8 mouse cellular contexts compared by ENCODE assay signal in the genomic region with DNA sequence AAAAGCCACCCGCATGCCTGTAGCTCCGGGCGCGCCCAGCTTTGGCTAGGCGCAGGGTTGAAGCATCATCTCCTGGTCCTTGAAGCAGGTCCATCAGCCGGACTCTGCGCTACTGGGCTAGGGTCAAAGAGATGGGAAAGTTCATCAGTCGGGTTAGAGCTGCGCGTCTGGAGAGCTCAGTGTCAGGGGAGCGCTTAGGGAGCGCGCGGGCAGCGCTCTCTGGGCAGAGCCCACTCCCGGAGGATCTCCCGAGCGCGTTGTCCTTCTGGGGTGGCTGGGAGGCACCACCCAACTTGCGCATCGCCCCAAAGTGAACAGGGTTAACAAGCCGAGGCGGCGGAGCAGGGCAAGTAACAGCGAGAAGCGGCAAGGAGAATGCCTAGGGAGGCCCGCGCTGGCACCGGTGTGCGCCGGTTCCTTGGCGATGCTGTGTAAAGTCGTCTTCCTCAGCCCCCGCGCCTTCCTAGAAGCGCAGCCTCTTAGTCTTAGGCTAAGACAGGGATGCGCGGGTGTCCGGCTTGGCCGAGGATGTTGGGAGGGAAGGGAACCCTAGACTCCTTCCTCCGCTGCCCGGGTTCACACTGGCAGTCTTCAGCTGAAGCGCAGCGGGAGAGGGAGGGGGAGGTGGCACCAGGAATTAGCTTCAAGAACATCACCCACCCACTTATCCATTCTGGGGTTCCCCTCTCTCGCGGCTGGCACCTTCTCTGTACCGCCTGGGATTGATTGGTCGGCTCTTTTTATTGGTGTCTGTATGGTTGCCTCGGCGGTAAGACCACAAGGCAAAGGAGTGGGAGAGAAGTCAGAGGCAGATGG. TPM values are rescaled to one million over a fixed set of nuclear protein-coding genes. Genes with fewer than 3 reads are reported as not detected.
DNase-seq lines count a peak whose midpoint lies in the region; ATAC-seq lines count a peak whose summit lies in the region.

No protein-coding gene starts in this region.

- DNase-seq in kidney, postnatal 14 days = no peak
- peak; percentile 31 for DNase-seq in ES-CJ7 (ENCODE audit: low read depth, low spot score)
- DNase-seq in lung, postnatal 25 days (ENCODE audit: low spot score) = peak; percentile 5

- H3K4me2 ChIP-seq in kidney, embryonic 14.5 days (replicated peaks; ENCODE audit: low read depth, low read length) = peak overlapping the region; percentile 95
- peak overlapping the region; percentile 98 for H3K4me2 ChIP-seq in embryonic facial prominence, embryonic 12.5 days (replicated peaks)
- peak overlapping the region; percentile 85 for H3K4me2 ChIP-seq in hindbrain, embryonic 13.5 days
- H3K4me2 ChIP-seq in stomach, embryonic 15.5 days = peak overlapping the region; percentile 99

- H3K4me3 ChIP-seq in kidney, embryonic 14.5 days (ENCODE audit: low read length) = peak overlapping the region; percentile 62
- H3K4me3 ChIP-seq in embryonic facial prominence, embryonic 12.5 days = peak overlapping the region; percentile 54
- peak overlapping the region; percentile 55 for H3K4me3 ChIP-seq in hindbrain, embryonic 13.5 days
- H3K4me3 ChIP-seq in stomach, embryonic 15.5 days (replicated peaks) = peak overlapping the region; percentile 68

- H3K4me1 ChIP-seq in kidney, embryonic 14.5 days (ENCODE audit: control insufficient read depth, insufficient read depth, low read length) = peaks cover 18% of the 10 kb centered on the region
- peaks cover 31% of the 10 kb centered on the region for H3K4me1 ChIP-seq in embryonic facial prominence, embryonic 12.5 days
- peaks cover 58% of the 10 kb centered on the region for H3K4me1 ChIP-seq in hindbrain, embryonic 13.5 days (replicated peaks)
- H3K4me1 ChIP-seq in stomach, embryonic 15.5 days = peaks cover 35% of the 10 kb centered on the region

- no peak for ATAC-seq in kidney, embryonic 14.5 days (ENCODE audit: low FRiP score, low TSS enrichment)
- no peak for ATAC-seq in embryonic facial prominence, embryonic 12.5 days (ENCODE audit: insufficient number of reproducible peaks, insufficient read depth, low FRiP score, low TSS enrichment)
- no peak for ATAC-seq in hindbrain, embryonic 13.5 days (ENCODE audit: low FRiP score)
- no peak for ATAC-seq in stomach, embryonic 15.5 days (ENCODE audit: insufficient read depth, low FRiP score, low read depth)
- ATAC-seq in inflammation-experienced regulatory T-cells, adult 6 months = no peak

- WGBS in kidney, embryonic 14.5 days = under 1% methylated on average over 50 of the region's 50 CpGs
- 2% methylated on average over 50 of the region's 50 CpGs for WGBS in embryonic facial prominence, embryonic 12.5 days
- WGBS in hindbrain, embryonic 13.5 days = 1% methylated on average over 49 of the region's 50 CpGs
- WGBS in stomach, embryonic 15.5 days = 1% methylated on average over 50 of the region's 50 CpGs

- H3K36me3 ChIP-seq in kidney, embryonic 14.5 days (ENCODE audit: control insufficient read depth, insufficient read depth, low read length) = no peaks in the 10 kb centered on the region
- no peaks in the 10 kb centered on the region for H3K36me3 ChIP-seq in embryonic facial prominence, embryonic 12.5 days
- no peaks in the 10 kb centered on the region for H3K36me3 ChIP-seq in hindbrain, embryonic 13.5 days
- H3K36me3 ChIP-seq in stomach, embryonic 15.5 days = no peaks in the 10 kb centered on the region

- H3K27ac ChIP-seq in kidney, embryonic 14.5 days (ENCODE audit: low read depth, low read length) = no peak overlapping the region
- no peak overlapping the region for H3K27ac ChIP-seq in embryonic facial prominence, embryonic 12.5 days
- H3K27ac ChIP-seq in hindbrain, embryonic 13.5 days = no peak overlapping the region
- no peak overlapping the region for H3K27ac ChIP-seq in stomach, embryonic 15.5 days

- H3K9ac ChIP-seq in kidney, embryonic 14.5 days (ENCODE audit: low read depth, low read length) = no peak overlapping the region
- H3K9ac ChIP-seq in embryonic facial prominence, embryonic 12.5 days = no peak overlapping the region; the same call in 1 of the 2 replicates
- peak overlapping the region; percentile 36 for H3K9ac ChIP-seq in hindbrain, embryonic 13.5 days
- no peak overlapping the region for H3K9ac ChIP-seq in stomach, embryonic 15.5 days

- H3K27me3 ChIP-seq in kidney, embryonic 14.5 days (ENCODE audit: control insufficient read depth, insufficient read depth, low read length) = peaks cover 61% of the 10 kb centered on the region
- peaks cover 72% of the 10 kb centered on the region for H3K27me3 ChIP-seq in embryonic facial prominence, embryonic 12.5 days
- H3K27me3 ChIP-seq in hindbrain, embryonic 13.5 days = peaks cover 96% of the 10 kb centered on the region
- H3K27me3 ChIP-seq in stomach, embryonic 15.5 days (replicated peaks) = peaks cover 62% of the 10 kb centered on the region

- no peaks in the 10 kb centered on the region for H3K9me3 ChIP-seq in kidney, embryonic 14.5 days (ENCODE audit: control insufficient read depth, low read length)
- no peaks in the 10 kb centered on the region for H3K9me3 ChIP-seq in embryonic facial prominence, embryonic 12.5 days
- no peaks in the 10 kb centered on the region for H3K9me3 ChIP-seq in hindbrain, embryonic 13.5 days
- H3K9me3 ChIP-seq in stomach, embryonic 15.5 days = no peaks in the 10 kb centered on the region

RNA-seq across cellular contexts. Expression of gene Egr2, which starts 3.5 kb away (rescaled TPM):
- 0.97 and 0.99 TPM in 2 replicates for polyA plus RNA-seq in kidney, embryonic 14.5 days (2014; fragmentation: Nextera tagmentation; extraction: Ambion mirVana)
- polyA plus RNA-seq in embryonic facial prominence, embryonic 12.5 days (2016; fragmentation: Nextera tagmentation; extraction: Ambion mirVana) = 0.46 and 0.65 TPM in 2 replicates
- 3.8 and 4.1 TPM in 2 replicates for polyA plus RNA-seq in hindbrain, embryonic 13.5 days (2015; fragmentation: Nextera tagmentation; extraction: Ambion mirVana)
- polyA plus RNA-seq in stomach, embryonic 15.5 days (2015; fragmentation: Nextera tagmentation; extraction: Ambion mirVana) = 0.18 and 0.27 TPM in 2 replicates
- 10 to 100 TPM; 68.5 to 69.3 (median 68.8) TPM for polyA plus RNA-seq in inflammation-experienced regulatory T-cells, adult 6 months (2017; shearing (Covaris generic))

RNA-seq across cellular contexts. Expression of gene Ado, which starts 10.0 kb away (rescaled TPM):
- polyA plus RNA-seq in kidney, embryonic 14.5 days (2014; fragmentation: Nextera tagmentation; extraction: Ambion mirVana) = 52.6 and 82.1 TPM in 2 replicates
- 79.3 and 86.5 TPM in 2 replicates for polyA plus RNA-seq in embryonic facial prominence, embryonic 12.5 days (2016; fragmentation: Nextera tagmentation; extraction: Ambion mirVana)
- 86.8 and 89.0 TPM in 2 replicates for polyA plus RNA-seq in hindbrain, embryonic 13.5 days (2015; fragmentation: Nextera tagmentation; extraction: Ambion mirVana)
- 55.5 and 55.8 TPM in 2 replicates for polyA plus RNA-seq in stomach, embryonic 15.5 days (2015; fragmentation: Nextera tagmentation; extraction: Ambion mirVana)
- polyA plus RNA-seq in inflammation-experienced regulatory T-cells, adult 6 months (2017; shearing (Covaris generic)) = 10 to 100 TPM; 40.3 to 50.4 (median 42.4) TPM

Comparison
In these comparisons a context has a peak if more than half of its experiments do, and no peak if none do; other contexts are left out.
1. RNA of gene Egr2, which starts 3.5 kb away (polyA plus RNA-seq): 68.5 to 69.3 TPM in inflammation-experienced regulatory T-cells, adult 6 months; 3.8 to 4.1 TPM in hindbrain, embryonic 13.5 days, 0.97 to 0.99 TPM in kidney, embryonic 14.5 days, 0.46 to 0.65 TPM in embryonic facial prominence, embryonic 12.5 days and 0.18 to 0.27 TPM in stomach, embryonic 15.5 days; every median in the first group is over 10 times any median in the second.
2. Peak in every context shown above with its lines, with median percentiles within 50 percentile points of each other: H3K4me2 ChIP-seq and H3K4me3 ChIP-seq.